Mouse (Mus musculus) neural tube, embryonic 14.5 days (tissue): ENCODE measurements around the gene Pde6h. TPM values are rescaled to one million over a fixed set of nuclear protein-coding genes. Genes with fewer than 3 reads are reported as not detected.
A peak's percentile ranks its signal among the peaks of the same experiment; 100 is the strongest.

Source experiments
- ATAC-seq: fragments of 200-750 bp; cut with Nextera tagmentation; 2 replicates; pipeline ENCODE4 v1.8.0; 2017; ENCODE audit warnings: low read depth, mild to moderate bottlenecking, moderate TSS enrichment, moderate library complexity
- H3K27ac ChIP-seq: fragments of 300-500 bp; sonication (generic); 2 replicates; pipeline ENCODE4 v1.5.1; 2014; ENCODE audit warnings: low read depth, mild to moderate bottlenecking, control low read depth, low read length, moderate library complexity, mixed read lengths
- H3K27me3 ChIP-seq: fragments of 300-500 bp; sonication (generic); 2 replicates; pipeline ENCODE4 v1.6.1; 2014; ENCODE audit warnings: low read length; ENCODE audit not compliant: control insufficient read depth, insufficient read depth
- H3K36me3 ChIP-seq: fragments of 300-500 bp; sonication (generic); 2 replicates; pipeline ENCODE4 v1.6.1; 2014; ENCODE audit warnings: low read length, mixed read lengths; ENCODE audit not compliant: control insufficient read depth, insufficient read depth
- H3K4me1 ChIP-seq: fragments of 300-500 bp; sonication (generic); 2 replicates; pipeline ENCODE4 v1.6.1; 2014; ENCODE audit warnings: low read length; ENCODE audit not compliant: control insufficient read depth, insufficient read depth
- H3K4me2 ChIP-seq: fragments of 300-500 bp; sonication (generic); 2 replicates; pipeline ENCODE4 v1.6.1; 2014; ENCODE audit warnings: mild to moderate bottlenecking, low read depth, low read length, control low read depth
- H3K4me3 ChIP-seq: fragments of 300-500 bp; sonication (generic); 2 replicates; pipeline ENCODE4 v1.5.1; 2014; ENCODE audit warnings: low read depth, low read length, control low read depth, mixed read lengths
- H3K9ac ChIP-seq: fragments of 300-500 bp; sonication (generic); replicated peaks from 2 replicates; pipeline ENCODE4 v1.6.1; 2014; ENCODE audit warnings: low read depth, mild to moderate bottlenecking, control low read depth, low read length, mixed read lengths
- H3K9me3 ChIP-seq: fragments of 300-500 bp; sonication (generic); 2 replicates; pipeline ENCODE4 v1.6.1; 2016; ENCODE audit warnings: low read length; ENCODE audit not compliant: control insufficient read depth
- WGBS: fragments of 180-500 bp; shearing (Covaris S2); extraction: QIAGEN DNeasy Blood & Tissue Kit; methylation state at CpG from one replicate; pipeline ENCODE4 v1.1.7; 2014; 5-methylcytosine and 5-hydroxymethylcytosine counted together
- polyA plus RNA-seq: library from polyadenylated mRNA; unstranded; fragments of >200 nt; fragmentation: Nextera tagmentation; extraction: Ambion mirVana; gene quantifications from 2 replicates; pipeline ENCODE4 v1.2.1, GENCODE M21; 2014

Gene Pde6h
- polyA plus RNA-seq, 1 experiment from 2014 or later, result not detected

DNA sequence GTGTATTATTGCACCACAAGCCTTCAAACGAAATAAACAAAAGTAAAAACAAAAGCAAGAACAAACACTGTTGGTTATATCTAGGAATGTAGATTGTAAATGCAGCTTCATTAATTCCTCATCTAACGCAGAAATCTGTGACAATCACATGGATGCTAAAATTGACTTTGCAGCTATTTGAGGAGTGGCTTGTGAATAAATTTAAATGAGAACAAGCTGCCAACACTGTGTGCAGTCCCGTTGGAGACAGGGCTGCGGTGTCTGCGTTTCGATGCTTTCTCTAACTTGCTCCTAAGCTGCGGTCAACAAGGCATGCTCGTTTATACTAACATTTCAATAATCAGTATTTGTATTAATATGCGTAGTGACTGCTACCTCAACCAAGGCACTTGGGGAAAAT is 18.6 kb downstream of the Pde6h start:
- Histone ChIP-seq H3K4me2 (no peak overlapping the region), H3K4me3 (no peak overlapping the region), H3K27me3 (no peaks in the 10 kb centered on the region), H3K27ac (no peak overlapping the region), H3K4me1 (no peaks in the 10 kb centered on the region), H3K9ac (no peak overlapping the region), H3K9me3 (no peaks in the 10 kb centered on the region), H3K36me3 (no peaks in the 10 kb centered on the region)
- WGBS, result 86% methylated on average over 9 of the region's 9 CpGs
- ATAC-seq, result no peak

- no peak overlapping the region for H3K9ac ChIP-seq
- no peak overlapping the region for H3K27ac ChIP-seq
- H3K27me3 ChIP-seq, result no peaks in the 10 kb centered on the region
- no peak for ATAC-seq
- no peak overlapping the region for H3K4me3 ChIP-seq
- H3K4me2 ChIP-seq, result no peak overlapping the region
- no peaks in the 10 kb centered on the region for H3K4me1 ChIP-seq
- no peaks in the 10 kb centered on the region for H3K9me3 ChIP-seq
- H3K36me3 ChIP-seq, result no peaks in the 10 kb centered on the region
These were observed 19.8 kb downstream of the Pde6h start for GRCm38 (mm10) chr6:136943392-136943791.

DNA sequence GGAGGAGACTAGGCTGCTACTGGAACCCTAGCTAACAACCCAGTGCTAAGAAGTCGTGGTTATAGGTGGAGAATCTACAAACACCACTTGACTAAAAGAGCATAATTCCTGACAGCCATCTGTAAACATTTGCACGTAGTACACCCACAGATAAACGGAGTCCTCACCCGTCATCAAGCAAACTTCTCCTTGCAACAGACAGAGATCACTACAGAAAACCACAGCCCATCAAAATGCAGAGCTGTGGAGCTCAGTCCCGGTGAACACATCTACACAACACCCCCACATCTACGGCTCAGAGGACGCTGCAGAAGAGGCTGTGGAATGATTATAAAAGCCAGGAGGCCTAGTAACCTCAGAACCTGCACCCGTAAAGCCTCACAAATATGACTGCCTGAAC is 20.9 kb downstream of the Pde6h start:
- Histone ChIP-seq H3K27me3 (no peaks in the 10 kb centered on the region), H3K4me3 (no peak overlapping the region), H3K27ac (no peak overlapping the region), H3K9ac (no peak overlapping the region), H3K4me1 (no peaks in the 10 kb centered on the region), H3K36me3 (no peaks in the 10 kb centered on the region), H3K4me2 (no peak overlapping the region), H3K9me3 (no peaks in the 10 kb centered on the region)
- ATAC-seq, result no peak
- 95% methylated on average over 8 of the region's 8 CpGs for WGBS

- no peaks in the 10 kb centered on the region for H3K4me1 ChIP-seq
- no peaks in the 10 kb centered on the region for H3K36me3 ChIP-seq
- no peak for ATAC-seq
- H3K4me2 ChIP-seq, result no peak overlapping the region
- no peak overlapping the region for H3K27ac ChIP-seq
- no peaks in the 10 kb centered on the region for H3K27me3 ChIP-seq
- no peaks in the 10 kb centered on the region for H3K9me3 ChIP-seq
- H3K4me3 ChIP-seq, result no peak overlapping the region
- 88% methylated on average over 5 of the region's 5 CpGs for WGBS
- no peak overlapping the region for H3K9ac ChIP-seq
These were observed 22.6 kb downstream of the Pde6h start for GRCm38 (mm10) chr6:136946241-136946640.

DNA sequence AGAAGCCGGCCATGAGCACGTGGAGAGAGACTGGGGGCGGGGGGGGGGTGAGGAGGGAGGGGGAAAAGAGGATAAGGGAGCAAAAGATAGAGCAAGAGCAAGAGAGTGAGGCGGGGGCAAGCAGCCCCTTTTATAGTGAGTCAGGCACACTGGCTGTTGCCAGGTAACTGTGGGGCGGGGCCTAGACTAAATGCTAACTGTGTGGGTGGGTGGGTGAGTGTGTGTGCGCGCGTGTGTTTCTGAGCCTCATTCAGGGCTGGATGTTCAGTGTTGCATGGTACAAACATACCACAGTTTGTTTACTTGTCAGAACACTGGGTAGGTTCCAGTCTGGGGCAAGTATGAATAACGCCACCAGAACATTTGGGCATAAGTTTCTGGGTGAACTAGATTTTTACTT is 23.3 kb downstream of the Pde6h start:
- Histone ChIP-seq H3K9ac (no peak overlapping the region), H3K27ac (no peak overlapping the region), H3K4me3 (no peak overlapping the region), H3K4me2 (no peak overlapping the region), H3K36me3 (no peaks in the 10 kb centered on the region), H3K4me1 (no peaks in the 10 kb centered on the region), H3K27me3 (no peaks in the 10 kb centered on the region), H3K9me3 (no peaks in the 10 kb centered on the region)
- peak; percentile 46; the same call in 1 of the 2 replicates for ATAC-seq
- WGBS, result 39% methylated on average over 9 of the region's 9 CpGs

GRCm38 (mm10) chr6:136947716-136948115 is 24.1 kb downstream of the Pde6h start:
- no peak overlapping the region for H3K4me2 ChIP-seq
- H3K9me3 ChIP-seq, result no peaks in the 10 kb centered on the region
- no peak overlapping the region for H3K9ac ChIP-seq
- ATAC-seq, result no peak
- no peak overlapping the region for H3K4me3 ChIP-seq
- 26% methylated on average over 4 of the region's 4 CpGs for WGBS
- no peaks in the 10 kb centered on the region for H3K36me3 ChIP-seq
- H3K27me3 ChIP-seq, result no peaks in the 10 kb centered on the region
- H3K27ac ChIP-seq, result no peak overlapping the region
- H3K4me1 ChIP-seq, result no peaks in the 10 kb centered on the region

- H3K27me3 ChIP-seq, result no peaks in the 10 kb centered on the region
- WGBS, result 98% methylated on average over 2 of the region's 2 CpGs
- ATAC-seq, result no peak
These were observed 26.5 kb downstream of the Pde6h start for GRCm38 (mm10) chr6:136950171-136950570.

DNA sequence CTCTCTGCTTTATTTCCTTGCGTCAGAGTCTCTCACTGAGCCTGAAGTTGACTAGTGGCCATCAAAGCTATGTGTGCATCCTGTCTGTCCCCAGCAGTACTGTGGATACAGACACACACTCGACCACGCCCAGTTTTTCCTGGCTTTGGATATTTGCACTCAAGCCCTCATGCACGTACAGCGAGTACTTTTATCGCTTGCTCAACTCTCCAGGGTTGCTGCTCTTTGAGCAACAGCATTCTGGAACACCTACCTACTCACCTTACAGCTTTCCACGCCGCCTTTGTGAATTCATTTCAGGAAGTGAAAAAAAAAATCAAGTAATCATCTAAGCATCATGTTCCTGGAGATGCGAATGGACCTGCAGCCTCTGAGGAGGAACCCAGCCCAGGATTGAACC is 29.3 kb downstream of the Pde6h start:
- H3K4me1 ChIP-seq, result no peaks in the 10 kb centered on the region
- H3K27me3 ChIP-seq, result no peaks in the 10 kb centered on the region
- no peaks in the 10 kb centered on the region for H3K9me3 ChIP-seq
- no peak for ATAC-seq
- H3K4me2 ChIP-seq, result no peak overlapping the region
- no peak overlapping the region for H3K9ac ChIP-seq
- H3K27ac ChIP-seq, result no peak overlapping the region
- 93% methylated on average over 9 of the region's 9 CpGs for whole genome bisulfite sequencing
- no peaks in the 10 kb centered on the region for H3K36me3 ChIP-seq
- no peak overlapping the region for H3K4me3 ChIP-seq

More at GRCm38 (mm10) chr6:136950171-136950570, 26.5 kb downstream of the Pde6h start:
- Histone ChIP-seq H3K9me3 (no peaks in the 10 kb centered on the region), H3K36me3 (no peaks in the 10 kb centered on the region), H3K4me2 (no peak overlapping the region), H3K4me1 (no peaks in the 10 kb centered on the region), H3K4me3 (no peak overlapping the region), H3K27ac (no peak overlapping the region), H3K9ac (no peak overlapping the region)

GRCm38 (mm10) chr6:136954192-136954591 is 30.6 kb downstream of the Pde6h start:
- 64% methylated on average over 6 of the region's 6 CpGs for WGBS
- H3K4me2 ChIP-seq, result no peak overlapping the region
- H3K4me1 ChIP-seq, result no peaks in the 10 kb centered on the region
- no peak overlapping the region for H3K27ac ChIP-seq
- no peaks in the 10 kb centered on the region for H3K9me3 ChIP-seq
- ATAC-seq, result no peak
- no peak overlapping the region for H3K4me3 ChIP-seq
- no peaks in the 10 kb centered on the region for H3K36me3 ChIP-seq
- no peaks in the 10 kb centered on the region for H3K27me3 ChIP-seq
- H3K9ac ChIP-seq, result no peak overlapping the region

GRCm38 (mm10) chr6:136954715-136955114 is 31.1 kb downstream of the Pde6h start:
- ATAC-seq, result no peak
- no peaks in the 10 kb centered on the region for H3K27me3 ChIP-seq
- no peaks in the 10 kb centered on the region for H3K9me3 ChIP-seq
- no peak overlapping the region for H3K4me3 ChIP-seq
- no peak overlapping the region for H3K4me2 ChIP-seq
- 91% methylated on average over 8 of the region's 8 CpGs for WGBS
- H3K4me1 ChIP-seq, result no peaks in the 10 kb centered on the region
- no peak overlapping the region for H3K9ac ChIP-seq
- no peaks in the 10 kb centered on the region for H3K36me3 ChIP-seq
- H3K27ac ChIP-seq, result no peak overlapping the region
